Mouse (Mus musculus): ENCODE data around the gene Fam207a.

Fam207a gene

GRCm38 (mm10) chr10:77488168-77488567 is 27.4 kb downstream of the Fam207a start:
- ChIA-PET CTCF (interaction anchor here in 2 of 4 experiments (0.5 to 1.1 kb wide), 2 partner anchors 40 to 206 kb away, joined by 3 to 4 read pairs; no protein-coding TSS in a partner anchor), POLR2A (no interaction called here)

DNA sequence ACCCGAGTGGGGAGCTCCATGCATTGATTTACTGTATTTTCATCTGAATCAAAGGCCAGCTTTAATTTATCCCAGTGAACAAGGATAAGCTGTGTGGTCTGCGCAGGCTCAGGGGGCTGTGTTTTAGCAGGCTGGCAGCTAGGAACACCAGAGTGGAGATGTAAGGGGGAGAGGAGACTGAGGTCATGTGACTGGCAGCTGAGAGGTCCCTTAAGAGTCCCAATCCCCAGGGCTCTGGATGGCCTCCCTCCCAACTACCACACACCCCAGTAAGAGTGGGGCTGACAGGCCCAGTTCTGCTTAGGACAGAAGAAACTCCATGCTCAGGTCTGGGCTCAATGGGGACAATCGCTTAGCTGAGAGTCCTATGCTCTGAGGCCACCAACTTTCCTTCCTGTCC is 29.8 kb downstream of the Fam207a start:
- ChIA-PET CTCF (interaction anchor here in 1 of 4 experiments (0.6 to 1.0 kb wide), 2 partner anchors 105 to 132 kb away, joined by 3 read pairs; no protein-coding TSS in a partner anchor), POLR2A (interaction anchor here in 1 of 4 experiments (0.7 kb wide), 1 partner anchor 121 kb away, joined by 3 read pairs; no protein-coding TSS in a partner anchor)

GRCm38 (mm10) chr10:77484205-77484935 is 31.2 kb downstream of the Fam207a start:
- POLR2A ChIA-PET = interaction anchor here in 2 of 4 experiments (1.5 to 1.7 kb wide), 2 partner anchors 10 to 13 kb away, joined by 5 to 7 read pairs; no protein-coding TSS in a partner anchor
- CTCF ChIA-PET = no interaction called here

GRCm38 (mm10) chr10:77481814-77482213 is 33.8 kb downstream of the Fam207a start:
- ChIA-PET POLR2A (interaction anchor here in 1 of 4 experiments (1.5 kb wide), 1 partner anchor 16 kb away, joined by 5 read pairs; no protein-coding TSS in a partner anchor), CTCF (interaction anchor here in 1 of 4 experiments (0.5 kb wide), 1 partner anchor 180 kb away, joined by 3 read pairs; no protein-coding TSS in a partner anchor)

DNA sequence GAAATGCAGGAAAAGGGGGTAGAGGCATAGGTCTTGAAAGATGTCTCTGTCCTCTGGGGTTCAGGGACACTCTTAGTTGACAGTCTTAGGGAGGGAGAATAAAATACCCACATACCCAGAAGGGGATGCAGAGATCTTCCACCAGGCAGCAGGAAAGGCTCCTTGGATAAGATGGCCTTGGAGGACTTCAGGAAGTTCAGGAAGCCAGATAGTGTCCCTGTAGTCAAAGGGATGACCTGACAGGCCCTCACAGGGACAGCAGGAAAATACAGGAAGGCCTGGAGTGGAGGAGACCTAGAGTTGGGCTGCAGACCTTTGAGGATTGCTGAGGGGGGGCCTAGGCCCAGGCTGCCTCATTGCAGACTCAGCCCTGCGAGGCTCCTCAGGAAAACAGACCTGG is 35.6 kb downstream of the Fam207a start:
- ChIA-PET CTCF (no interaction called here), POLR2A (interaction anchor here in 1 of 4 experiments (0.9 kb wide), 1 partner anchor 20 kb away, joined by 3 read pairs; no protein-coding TSS in a partner anchor)

DNA sequence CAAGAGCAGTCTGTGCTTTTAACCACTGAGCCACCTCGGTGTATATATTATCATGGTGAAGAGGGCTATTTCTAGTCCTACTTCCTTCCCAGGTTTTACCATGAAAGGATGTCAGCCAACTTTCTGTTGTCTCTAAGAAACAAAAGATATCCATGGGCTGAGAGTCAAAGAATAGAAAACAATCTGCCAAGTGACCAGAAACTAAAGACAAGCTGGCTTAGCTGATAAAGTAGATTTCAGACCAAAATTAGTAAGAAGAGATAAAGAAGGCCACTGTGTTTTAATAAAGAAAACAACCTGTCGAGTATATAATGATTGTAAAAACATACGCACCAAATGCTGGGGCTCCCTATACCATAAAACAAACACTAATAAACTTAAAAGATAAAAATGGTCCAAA is 38.7 kb downstream of the Fam207a start:
- ChIA-PET CTCF (no interaction called here), POLR2A (no interaction called here)

DNA sequence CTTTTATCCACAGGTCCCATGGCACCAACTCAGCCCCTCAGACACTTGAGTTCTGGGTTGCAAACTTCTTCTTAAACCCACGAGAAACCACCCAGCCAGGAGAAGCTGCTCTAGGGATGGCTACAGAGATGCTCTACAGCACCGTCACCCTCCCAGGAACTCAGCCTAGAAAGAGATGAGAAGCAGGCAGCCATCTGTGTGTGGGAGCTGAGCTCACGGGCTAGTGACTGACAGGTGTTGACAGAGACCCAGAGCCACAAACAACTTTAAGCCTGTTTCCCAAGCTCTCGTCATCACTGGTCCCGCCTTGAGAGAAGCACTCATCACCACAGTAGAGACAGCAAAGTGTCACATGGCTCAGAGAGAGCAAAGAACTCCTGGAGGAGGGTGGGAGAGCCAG is 43.4 kb downstream of the Fam207a start:
- ChIA-PET CTCF (interaction anchor here in 1 of 4 experiments (0.9 kb wide), 1 partner anchor 119 kb away, joined by 4 read pairs; no protein-coding TSS in a partner anchor), POLR2A (interaction anchor here in 1 of 4 experiments (1.2 to 2.3 kb wide), 2 partner anchors 12 to 56 kb away, joined by 3 to 7 read pairs; no protein-coding TSS in a partner anchor)

- ChIA-PET CTCF (no interaction called here), POLR2A (interaction anchor here in 1 of 4 experiments (2.3 kb wide), 1 partner anchor 13 kb away, joined by 7 read pairs; no protein-coding TSS in a partner anchor)
Observed at GRCm38 (mm10) chr10:77471512-77471911, 44.1 kb downstream of the Fam207a start.

GRCm38 (mm10) chr10:77470763-77471162 is 44.8 kb downstream of the Fam207a start:
- CTCF ChIA-PET = no interaction called here
- POLR2A ChIA-PET = interaction anchor here in 1 of 4 experiments (1.3 to 2.3 kb wide), 2 partner anchors 12 to 14 kb away, joined by 3 to 7 read pairs; no protein-coding TSS in a partner anchor

GRCm38 (mm10) chr10:77468675-77469074 is 46.9 kb downstream of the Fam207a start:
- CTCF ChIA-PET = interaction anchor here in 1 of 4 experiments (1.0 kb wide), 1 partner anchor 48 kb away, joined by 3 read pairs; no protein-coding TSS in a partner anchor
- POLR2A ChIA-PET = no interaction called here

- POLR2A ChIA-PET = interaction anchor here in 1 of 4 experiments (2.6 kb wide), 1 partner anchor 14 kb away, joined by 5 read pairs; no protein-coding TSS in a partner anchor
- CTCF ChIA-PET = interaction anchor here in 1 of 4 experiments (0.5 kb wide), 1 partner anchor 222 kb away, joined by 3 read pairs; no protein-coding TSS in a partner anchor
Observed at GRCm38 (mm10) chr10:77467407-77467806, 48.2 kb downstream of the Fam207a start.

- CTCF ChIA-PET = no interaction called here
- POLR2A ChIA-PET = interaction anchor here in 1 of 4 experiments (2.6 kb wide), 1 partner anchor 15 kb away, joined by 5 read pairs; no protein-coding TSS in a partner anchor
Observed at GRCm38 (mm10) chr10:77465902-77466301, 49.7 kb downstream of the Fam207a start.

DNA sequence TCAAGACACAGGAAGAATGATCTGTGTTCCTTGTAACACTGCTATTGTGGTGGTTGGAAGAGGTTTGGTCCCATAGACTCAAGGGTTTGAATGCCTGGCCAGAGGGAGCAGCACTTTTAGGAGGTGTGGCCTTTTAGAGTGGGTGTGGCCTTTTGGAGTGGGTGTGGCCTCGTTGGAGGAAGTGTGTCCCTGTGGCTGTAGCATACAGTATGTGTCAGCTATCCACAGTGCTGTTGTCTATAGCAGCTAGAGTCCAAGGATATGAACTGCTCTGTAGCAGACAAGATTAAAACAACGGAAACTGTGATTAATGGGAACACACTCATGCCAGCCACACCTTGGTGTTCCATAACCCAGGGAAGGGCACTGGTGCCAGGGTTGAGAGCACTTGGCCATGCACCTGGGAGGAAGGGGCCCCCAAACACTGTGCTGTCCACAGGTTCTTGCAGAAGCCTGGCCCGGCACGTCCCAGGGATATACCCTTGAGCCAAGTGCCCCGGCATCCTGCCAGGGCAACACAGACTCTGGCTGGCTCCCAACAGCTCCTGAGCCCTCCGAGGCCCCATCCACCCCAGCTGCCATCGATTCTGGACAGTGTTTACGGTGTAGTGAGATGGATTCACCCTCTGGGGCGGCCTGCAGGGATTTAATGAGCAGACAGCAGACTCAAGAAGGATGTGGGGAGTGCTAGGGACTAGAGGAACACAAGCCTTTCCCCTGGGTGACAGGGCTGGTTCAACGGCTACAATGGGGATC is 51.2 kb downstream of the Fam207a start:
- ChIA-PET POLR2A (interaction anchor here in 1 of 4 experiments (2.6 kb wide), 1 partner anchor 17 kb away, joined by 5 read pairs; no protein-coding TSS in a partner anchor), CTCF (interaction anchor here in 3 of 4 experiments (0.5 to 1.2 kb wide), 3 partner anchors 182 to 700 kb away, joined by 3 read pairs; no protein-coding TSS in a partner anchor)

GRCm38 (mm10) chr10:77461161-77461560 is 54.4 kb downstream of the Fam207a start:
- POLR2A ChIA-PET = interaction anchor here in 1 of 4 experiments (0.5 kb wide), 1 partner anchor 901 kb away, joined by 3 read pairs; no protein-coding TSS in a partner anchor
- CTCF ChIA-PET = no interaction called here

DNA sequence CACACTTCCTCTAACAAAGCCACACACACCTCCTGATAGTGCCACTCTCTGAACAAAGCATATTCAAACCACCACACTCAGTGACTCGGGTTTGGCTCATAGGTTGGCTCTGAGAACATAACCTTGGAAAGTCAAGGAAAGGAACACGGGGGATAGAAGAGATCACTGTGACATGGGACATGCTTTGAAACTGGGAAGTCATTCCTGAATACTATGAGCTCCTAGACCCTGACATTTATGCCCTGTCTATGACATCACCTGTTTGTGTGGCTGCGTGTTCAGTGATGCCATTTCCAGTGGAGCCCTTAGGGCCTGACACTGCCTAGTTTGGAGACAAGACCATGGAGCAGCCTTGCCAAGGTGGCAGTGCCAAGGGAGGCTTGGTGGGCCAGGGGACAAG is 57.9 kb downstream of the Fam207a start:
- POLR2A ChIA-PET = interaction anchor here in 1 of 4 experiments (1.5 kb wide), 1 partner anchor 13 kb away, joined by 3 read pairs; no protein-coding TSS in a partner anchor
- CTCF ChIA-PET = interaction anchor here in 1 of 4 experiments (0.5 kb wide), 1 partner anchor 45 kb away, joined by 3 read pairs; no protein-coding TSS in a partner anchor

DNA sequence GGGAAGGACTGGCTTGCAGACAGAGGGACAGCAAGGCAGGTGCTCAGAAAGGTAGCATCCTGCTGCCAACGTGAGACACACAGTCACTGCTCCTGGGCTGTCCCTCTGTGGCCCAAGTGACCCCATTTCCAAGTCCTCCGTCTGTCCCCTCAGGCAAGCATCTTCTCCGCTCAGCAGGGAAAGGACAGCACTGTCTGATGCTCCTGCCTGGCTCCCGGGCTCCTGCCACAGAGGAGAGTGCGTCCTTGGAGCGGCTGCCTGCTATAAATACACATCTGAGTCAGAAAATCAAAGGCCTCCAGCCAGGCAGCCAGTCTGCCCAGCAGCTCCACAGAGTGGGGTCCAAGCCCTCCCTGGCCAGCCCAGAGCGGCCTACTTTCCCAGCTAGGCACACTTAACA is 59.1 kb downstream of the Fam207a start:
- POLR2A ChIA-PET = no interaction called here
- CTCF ChIA-PET = interaction anchor here in 1 of 4 experiments (1.1 kb wide), 1 partner anchor 61 kb away, joined by 3 read pairs; no protein-coding TSS in a partner anchor

DNA sequence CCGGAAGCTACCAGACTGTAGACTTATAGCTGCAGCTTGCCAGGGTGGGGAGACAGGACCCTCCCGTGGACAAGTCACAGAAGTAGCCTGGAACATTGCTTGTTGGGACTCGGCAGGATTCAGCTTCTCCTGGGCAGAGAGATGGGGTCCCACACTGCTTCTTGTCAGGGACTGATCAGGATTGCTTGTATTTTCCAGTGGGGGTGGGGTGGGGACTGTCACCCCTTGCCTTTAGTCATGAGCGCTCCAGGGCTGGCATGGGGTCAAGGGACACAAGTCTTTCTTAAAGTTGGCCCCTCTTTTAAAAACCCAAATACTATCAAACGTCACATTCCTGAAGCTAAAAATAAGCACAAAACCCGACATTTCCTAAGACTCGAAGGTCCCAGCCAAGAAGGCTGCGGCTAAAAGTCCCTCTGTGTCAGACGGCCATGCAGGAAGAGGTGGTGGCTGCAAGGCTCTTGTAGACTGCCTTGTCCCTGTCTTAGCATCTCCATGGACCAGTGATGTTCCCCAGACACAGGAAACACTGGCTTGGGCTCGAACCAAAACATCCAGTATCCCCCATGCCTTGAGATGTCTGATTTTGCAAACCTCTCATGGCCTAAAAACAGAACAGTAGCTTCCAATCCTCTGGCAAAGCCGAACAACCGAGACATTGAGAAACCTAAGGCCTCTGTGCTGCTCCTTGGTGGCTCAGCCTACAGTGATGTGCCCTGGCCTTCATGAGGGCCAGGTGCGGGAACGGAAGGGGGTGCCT is 60.2 kb downstream of the Fam207a start:
- ChIA-PET CTCF (interaction anchor here in 2 of 4 experiments (0.7 to 1.1 kb wide), 3 partner anchors 62 to 325 kb away, joined by 3 to 12 read pairs (median 3); no protein-coding TSS in a partner anchor), POLR2A (interaction anchor here in 1 of 4 experiments (0.6 kb wide), 1 partner anchor 8 kb away, joined by 4 read pairs; no protein-coding TSS in a partner anchor)

- POLR2A ChIA-PET = interaction anchor here in 1 of 4 experiments (0.6 kb wide), 1 partner anchor 8 kb away, joined by 4 read pairs; no protein-coding TSS in a partner anchor
- CTCF ChIA-PET = interaction anchor here in 3 of 4 experiments (0.6 to 0.9 kb wide), 4 partner anchors 48 to 324 kb away, joined by 3 to 12 read pairs (median 4); no protein-coding TSS in a partner anchor
Observed at GRCm38 (mm10) chr10:77454795-77455194, 60.8 kb downstream of the Fam207a start.

All from embryonic stem cell, embryonic (primary cell).